Mouse (Mus musculus): ENCODE data around the gene Nhlrc4.

Gene Nhlrc4

DNA sequence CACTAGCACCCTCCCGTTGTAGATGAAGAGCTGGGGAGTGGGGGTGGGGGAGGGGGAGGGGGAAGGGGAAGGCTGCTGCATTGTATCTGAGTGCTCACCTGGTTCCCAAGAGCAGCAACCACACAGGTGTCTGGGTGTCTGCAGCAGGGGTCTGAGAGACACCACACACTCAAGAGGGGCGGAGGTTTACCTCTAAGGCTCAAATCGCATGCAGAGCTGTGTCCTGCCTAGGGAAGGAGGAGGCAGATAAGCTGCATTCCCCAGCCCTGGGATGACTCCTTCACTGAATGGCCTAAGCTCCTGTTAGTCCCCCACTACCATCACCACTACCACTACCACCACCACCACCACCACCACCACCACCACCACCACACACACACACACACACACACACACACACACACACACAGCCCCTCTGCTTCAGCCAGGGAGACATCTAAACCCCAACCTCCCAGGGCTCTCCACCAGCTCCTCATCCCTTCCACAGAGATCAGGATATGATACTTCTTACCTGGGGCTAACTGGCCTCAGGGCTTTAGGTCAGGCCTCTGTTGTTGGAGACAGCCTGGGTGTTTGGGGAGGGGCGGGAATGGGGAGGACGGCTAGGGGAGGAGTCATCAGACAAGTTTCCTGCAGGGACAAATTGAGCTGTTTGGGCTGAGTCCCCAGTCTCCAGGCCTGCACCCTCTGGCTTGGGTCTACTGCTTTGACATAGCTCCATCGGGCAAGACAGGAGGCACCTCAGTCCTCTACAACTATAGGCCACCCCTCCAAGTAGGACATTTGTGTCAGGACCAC is at the start of gene Nhlrc4, which contains the start of gene Pigq:
Gene Nhlrc4 (minus strand): TSS at position 596 of the 798 bp plus-strand sequence.
Gene Pigq (minus strand): TSS at position 571 of the 798 bp plus-strand sequence.
- DNase-seq (ENCODE audit: low spot score in 2 of 2), result no peak

DNA sequence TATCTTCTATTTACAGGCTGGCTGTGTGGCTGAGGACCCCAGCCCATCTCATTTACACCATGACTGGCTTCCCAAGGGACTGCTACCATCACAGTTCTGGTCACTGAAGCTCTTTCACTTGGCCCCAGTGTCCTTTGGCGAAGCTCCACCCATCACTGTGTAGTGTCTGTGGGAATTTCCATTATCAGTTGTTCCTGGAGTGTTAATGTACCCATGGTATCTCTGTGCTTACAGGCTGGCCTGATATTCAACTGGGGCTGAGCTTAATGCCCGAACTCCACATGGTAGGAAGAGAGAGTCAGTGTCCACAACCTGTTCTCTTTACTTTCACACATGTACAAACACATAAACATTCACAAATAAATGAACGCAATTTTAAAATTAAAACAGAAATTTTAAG is 48.7 kb upstream of the Nhlrc4 start:
- DNase-seq (ENCODE audit: low spot score in 2 of 2), result no peak

DNA sequence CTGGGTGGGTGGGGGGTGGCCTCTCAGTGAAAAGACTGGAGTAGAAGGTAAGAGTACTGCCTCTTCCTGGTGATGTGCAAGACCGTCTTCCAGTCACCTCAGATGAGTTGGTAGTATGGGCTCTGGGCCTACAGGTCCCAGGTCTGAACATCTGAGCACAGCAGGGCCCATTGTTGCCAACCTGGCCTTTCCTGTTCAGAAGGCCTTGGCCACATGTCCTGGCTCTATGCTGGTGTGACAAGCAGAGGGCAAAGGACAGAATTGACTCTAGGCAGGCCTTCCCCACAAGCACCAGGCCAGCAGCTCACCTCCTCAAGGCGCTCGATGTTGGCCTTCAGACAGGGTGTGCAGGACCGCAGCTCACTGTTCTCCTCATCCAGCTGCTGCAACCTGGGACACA is 47.5 kb upstream of the Nhlrc4 start:
- DNase-seq (ENCODE audit: low spot score in 2 of 2), result no peak

DNA sequence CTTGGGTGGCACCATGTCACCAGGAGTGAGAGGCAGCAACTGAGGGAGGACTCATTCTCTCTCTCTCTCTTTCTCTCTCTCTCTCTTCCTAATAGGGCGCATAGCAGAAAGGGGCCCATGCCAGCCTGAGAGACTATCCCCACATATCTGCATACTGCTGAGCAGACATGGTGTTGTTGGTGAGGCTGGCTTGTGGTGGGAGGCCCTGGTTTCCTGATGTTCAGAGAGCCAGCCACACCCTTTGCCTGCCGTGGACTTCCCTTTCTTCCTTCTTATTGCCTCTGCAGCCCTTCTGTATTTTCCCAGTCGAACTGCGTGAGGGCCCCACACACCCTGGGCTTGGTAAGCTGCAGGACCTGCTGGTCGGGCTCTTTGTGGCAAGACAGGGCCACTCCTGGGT is 45.6 kb upstream of the Nhlrc4 start:
- no peak for DNase-seq (ENCODE audit: low spot score in 2 of 2)

DNA sequence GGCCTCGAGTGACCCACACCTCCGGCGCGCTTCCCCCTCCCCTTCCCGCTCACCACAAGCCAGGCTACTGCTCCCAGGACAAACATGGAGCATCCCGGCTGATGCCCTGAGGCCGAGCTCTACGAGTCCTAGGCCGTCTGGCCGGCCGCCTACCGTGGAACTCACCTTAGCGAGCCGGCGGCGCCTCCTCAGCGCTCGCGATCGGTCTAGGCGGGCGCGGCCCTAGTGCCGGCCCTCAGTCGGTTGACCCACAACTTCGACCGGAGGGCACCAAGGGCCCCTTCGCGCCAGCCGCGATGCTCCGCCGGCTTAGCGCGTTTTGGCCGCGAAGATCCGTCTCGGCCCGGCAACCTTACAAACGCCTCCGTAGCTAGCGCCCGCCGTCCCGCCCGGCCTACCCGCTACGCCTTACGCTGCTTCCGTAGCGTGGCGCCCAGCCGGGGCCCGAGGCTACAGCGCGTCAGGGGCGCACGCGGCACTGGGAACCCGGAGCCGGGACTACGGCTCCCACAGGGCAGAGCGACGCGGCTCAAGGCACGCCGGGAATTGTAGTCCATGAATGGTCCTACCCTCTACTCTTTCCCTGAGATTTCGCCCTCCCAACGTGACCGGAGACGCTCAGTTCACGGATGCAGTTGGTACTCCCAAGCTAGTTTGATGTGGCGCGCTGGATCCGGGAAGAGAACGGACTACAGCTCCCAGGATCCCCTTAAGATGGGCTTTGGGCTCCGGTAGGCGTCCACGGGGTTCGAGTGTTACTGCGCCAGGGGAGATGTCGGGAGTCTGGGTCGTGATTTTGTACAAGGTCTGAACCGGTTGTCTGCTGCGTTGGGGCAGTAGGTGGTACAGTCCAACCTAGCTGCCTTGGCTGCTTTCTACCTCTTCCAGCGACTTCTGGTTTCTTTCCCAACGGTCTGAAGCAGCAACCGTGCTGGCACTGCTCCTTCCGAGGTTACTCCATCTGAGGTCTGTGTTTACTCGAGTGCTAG is 40.8 kb upstream of the Nhlrc4 start, which contains the start of gene Capn15:
Gene Capn15 (minus strand): TSS at position 491 of the 989 bp plus-strand sequence.
- peak; percentile 94 for DNase-seq (ENCODE audit: low spot score in 2 of 2)

- DNase-seq (ENCODE audit: low spot score in 2 of 2), result peak in 1 of 2 experiments; percentile 10
These were observed 40.0 kb upstream of the Nhlrc4 start for GRCm38 (mm10) chr17:25984556-25985305.

DNA sequence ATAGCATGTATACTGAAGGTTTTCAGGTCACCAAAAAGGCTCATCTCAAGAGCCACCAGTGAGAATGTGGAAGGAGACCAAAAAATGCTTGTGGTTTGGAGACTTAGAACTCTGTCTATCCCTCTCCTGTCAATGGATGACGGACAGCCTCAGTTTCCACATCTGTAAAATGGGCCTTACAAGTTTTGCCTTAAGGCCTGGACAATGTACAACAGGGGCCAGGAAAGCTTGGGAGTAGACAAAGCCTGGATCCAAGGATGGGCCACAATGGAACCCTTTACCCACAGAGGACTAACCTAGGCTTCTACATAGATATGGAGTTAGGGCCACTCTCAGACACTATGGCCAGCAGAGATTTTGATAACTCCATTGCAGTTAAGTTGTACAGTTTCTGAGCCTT is 39.3 kb upstream of the Nhlrc4 start:
- no peak for DNase-seq (ENCODE audit: low spot score in 2 of 2)

- no peak for DNase-seq (ENCODE audit: low spot score in 2 of 2)
These were observed 38.2 kb upstream of the Nhlrc4 start for GRCm38 (mm10) chr17:25982913-25983312.

GRCm38 (mm10) chr17:25980854-25981253 is 36.1 kb upstream of the Nhlrc4 start:
- DNase-seq (ENCODE audit: low spot score in 2 of 2), result peak; percentile 33 to 47

DNA sequence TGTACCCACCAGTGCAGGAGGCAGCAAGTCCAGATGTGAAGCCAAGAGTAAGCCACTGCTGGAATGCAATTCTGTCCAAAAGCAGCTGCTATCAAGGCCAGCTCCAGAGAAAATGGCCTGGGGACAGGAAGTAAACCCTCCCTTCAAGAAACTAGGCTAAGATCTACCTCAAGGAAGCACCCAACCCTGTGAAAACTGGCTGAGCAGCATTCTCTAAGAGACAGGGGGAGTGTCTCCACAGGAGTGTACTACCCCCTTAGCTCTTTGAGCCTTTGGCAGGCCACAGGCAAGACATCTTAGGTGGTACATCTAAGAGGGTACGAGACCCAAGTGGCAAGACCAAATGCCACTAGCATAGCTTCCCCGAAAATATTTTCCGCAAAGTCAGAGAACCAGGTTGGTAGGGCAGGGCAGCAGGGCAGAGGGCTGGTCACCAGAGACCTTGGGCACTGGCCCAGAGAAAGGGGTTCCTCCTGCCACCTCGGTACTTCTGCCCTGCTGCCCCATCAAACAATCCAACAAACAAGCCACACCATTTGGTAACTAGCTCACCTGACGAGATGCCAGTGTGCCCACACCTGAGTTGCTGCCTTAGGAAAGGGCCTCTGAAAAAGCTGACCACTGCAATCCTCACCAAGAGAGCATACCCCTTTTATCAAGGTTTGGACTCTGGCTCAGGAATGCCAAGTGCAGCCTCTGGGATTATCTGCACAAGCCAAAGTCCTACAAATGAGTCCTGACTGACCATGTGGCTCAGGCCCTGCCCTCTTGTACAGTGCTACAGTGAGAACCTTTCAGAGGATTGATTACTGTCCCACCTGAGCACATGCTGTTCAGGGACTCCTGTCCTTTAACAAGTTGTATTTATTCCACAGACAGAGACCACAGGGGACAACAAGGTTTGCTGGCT is 35.3 kb upstream of the Nhlrc4 start:
- DNase-seq (ENCODE audit: low spot score in 2 of 2), result no peak

- DNase-seq (ENCODE audit: low spot score in 2 of 2), result no peak
These were observed 26.4 kb upstream of the Nhlrc4 start for GRCm38 (mm10) chr17:25970954-25971707.

- DNase-seq (ENCODE audit: low spot score in 2 of 2), result no peak
These were observed 25.7 kb upstream of the Nhlrc4 start for GRCm38 (mm10) chr17:25970448-25970847.

DNA sequence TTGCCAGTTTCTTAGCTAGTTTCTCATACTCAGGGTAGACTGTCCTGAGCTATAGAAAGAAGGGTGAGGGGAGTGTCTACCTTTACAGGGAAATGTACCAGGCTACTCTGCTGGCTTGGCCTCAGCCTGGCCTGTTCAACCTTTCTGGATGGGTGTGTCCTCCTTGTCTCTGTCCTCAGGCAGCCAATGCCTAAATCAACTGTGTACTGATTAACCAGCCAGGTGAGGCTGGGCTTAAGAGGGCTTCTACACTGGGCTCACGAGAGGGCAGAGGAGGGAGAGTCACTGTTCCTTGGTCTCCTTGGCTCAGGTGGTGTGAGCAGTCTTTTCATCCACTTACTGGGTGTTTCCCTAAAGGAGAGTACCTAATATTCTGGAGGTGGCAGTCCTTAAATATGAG is 23.4 kb upstream of the Nhlrc4 start:
- no peak for DNase-seq (ENCODE audit: low spot score in 2 of 2)

DNA sequence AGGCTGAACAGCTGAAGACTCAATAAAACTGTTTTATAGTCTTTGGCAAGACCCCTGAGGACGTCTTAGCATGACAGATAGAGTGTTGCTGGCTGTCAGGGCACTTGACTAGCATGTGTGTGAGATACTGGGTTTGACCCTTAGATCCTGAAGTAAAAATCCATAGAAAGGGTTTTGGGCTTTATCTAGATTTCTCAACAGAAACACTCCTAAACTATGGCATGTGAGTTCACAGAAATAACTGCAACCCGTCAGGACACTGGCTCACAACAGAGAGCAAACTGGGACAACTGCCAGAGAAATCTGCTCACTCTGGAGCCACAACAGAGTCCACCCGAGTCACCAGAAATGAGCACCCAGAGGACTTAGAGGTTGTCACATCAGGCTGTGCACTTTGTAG is 22.9 kb upstream of the Nhlrc4 start:
- no peak for DNase-seq (ENCODE audit: low spot score in 2 of 2)

DNA sequence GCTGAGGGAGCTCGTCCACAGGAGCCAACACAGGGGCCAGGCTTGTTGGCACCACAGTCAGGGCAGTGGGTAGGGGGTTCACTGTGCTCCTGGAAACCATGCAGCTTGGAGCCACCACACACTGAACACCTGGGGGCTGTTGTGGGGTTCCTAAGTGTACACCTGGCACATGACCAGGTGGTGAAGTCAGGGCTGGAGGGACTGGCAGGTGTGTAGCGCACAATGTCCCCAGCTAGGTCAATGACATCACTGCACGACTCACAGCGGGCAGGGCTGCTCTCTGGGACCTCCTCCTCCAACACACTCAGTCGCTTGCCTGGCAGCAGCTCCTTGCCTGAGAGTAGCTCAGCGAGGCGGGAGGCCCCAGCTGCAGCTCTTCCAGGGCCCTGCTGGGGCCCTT is 19.5 kb upstream of the Nhlrc4 start:
- no peak for DNase-seq (ENCODE audit: low spot score in 2 of 2)

DNA sequence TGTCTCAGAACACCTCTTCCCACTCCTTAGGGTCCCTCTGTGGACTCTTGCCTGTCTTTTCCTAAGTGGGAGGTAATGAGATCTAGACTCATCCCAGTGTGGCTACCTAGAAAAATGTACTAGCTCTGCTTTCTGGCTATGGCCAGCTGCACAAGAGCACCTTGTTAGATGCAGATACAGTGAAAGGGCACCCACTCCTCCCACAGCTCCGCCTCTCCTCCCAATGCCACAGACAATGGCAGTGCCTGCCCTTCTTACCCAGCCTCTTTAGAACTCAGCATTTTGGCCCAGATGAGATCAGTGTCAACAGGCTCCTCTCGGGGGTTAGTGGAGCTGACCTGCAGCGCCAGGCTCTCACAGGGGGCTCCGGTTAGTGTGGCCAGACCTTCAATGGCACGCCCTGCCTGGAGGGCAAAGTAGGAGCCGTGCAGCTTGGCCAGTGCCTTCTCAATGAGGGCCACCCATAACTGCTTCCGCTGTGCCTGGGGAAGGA is 17.7 kb upstream of the Nhlrc4 start:
- DNase-seq (ENCODE audit: low spot score in 2 of 2), result no peak

DNA sequence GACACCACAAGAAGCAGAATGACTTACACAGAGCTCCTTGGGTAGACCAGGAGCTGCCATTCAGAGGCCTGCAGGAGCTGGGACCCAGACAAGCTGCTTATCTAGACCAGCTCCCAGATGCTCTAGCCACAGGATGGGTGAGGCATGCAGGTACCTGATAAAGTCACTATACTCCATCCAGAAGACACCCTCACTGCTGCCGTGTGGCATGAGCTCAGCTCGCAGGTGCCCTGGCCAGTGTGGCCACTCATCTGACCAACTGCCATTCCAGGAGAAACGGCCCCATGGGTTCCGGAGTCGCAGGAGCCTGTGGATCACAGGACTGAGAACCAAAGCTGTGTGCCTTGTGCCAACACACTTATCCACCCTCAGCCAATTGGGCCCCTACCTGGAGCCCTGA is 16.8 kb upstream of the Nhlrc4 start:
- no peak for DNase-seq (ENCODE audit: low spot score in 2 of 2)

DNA sequence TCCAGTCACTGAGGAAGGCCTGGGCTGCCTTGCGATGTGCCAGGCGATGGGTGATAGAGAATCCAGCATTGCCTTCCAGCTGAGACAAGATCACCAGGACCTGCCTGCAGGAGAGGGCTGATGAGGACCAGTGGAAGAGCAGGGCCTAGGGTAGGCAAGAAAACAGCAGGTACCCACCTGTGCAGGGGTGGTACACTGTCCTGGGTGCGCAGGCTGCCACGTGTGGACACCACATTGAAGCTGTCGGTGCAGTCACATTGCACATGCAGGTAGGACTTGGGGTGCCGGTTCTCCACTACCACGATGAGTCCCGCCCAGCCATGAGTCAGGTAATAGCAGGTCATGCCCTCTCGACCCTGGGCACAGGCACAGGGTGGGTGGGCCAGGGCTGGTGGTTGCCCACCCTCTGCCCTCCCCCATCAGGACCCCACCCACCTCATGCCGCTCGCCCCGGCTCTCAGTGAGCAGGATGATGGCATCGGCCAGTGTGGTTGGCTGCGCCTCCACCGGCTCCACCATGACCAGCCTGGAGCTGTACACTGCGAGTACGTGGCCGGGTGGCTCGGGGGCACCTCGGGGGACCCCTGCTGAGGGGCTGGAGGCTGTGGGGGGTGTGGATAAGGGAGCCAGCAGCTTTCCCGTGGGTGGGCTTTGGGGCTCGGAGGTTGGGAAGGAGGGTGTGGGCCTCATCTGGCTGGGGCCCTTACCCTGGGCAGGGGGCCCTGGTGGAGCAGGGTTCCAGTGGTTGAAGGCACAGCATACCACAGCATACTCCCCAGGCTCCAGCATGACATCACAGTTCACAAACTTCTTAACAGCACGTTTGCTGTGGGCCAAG is 15.1 kb upstream of the Nhlrc4 start:
- no peak for DNase-seq (ENCODE audit: low spot score in 2 of 2)
